Mouse (Mus musculus) right cerebral cortex, postnatal 4 days (tissue): ENCODE data around the gene Gsx1.
A peak's percentile ranks its signal among the peaks of the same experiment; 100 is the strongest.

Experiments
- DNase-seq: peaks from one replicate; pipeline ENCODE4 v3.0.0-alpha.2; 2022

Gene Gsx1

GRCm38 (mm10) chr5:147188571-147188975 lies at the start of gene Gsx1:
Gene Gsx1 (plus strand): TSS chr5:147188696.
- peak; percentile 56 for DNase-seq

GRCm38 (mm10) chr5:147147340-147147739 lies 41.2 kb upstream of the Gsx1 start:
- DNase-seq = no peak

- no peak for DNase-seq
Measured at GRCm38 (mm10) chr5:147154806-147155371, 33.6 kb upstream of the Gsx1 start.

GRCm38 (mm10) chr5:147155449-147156133 lies 32.9 kb upstream of the Gsx1 start:
- DNase-seq = no peak

- DNase-seq = no peak
Measured at GRCm38 (mm10) chr5:147156376-147156775, 32.1 kb upstream of the Gsx1 start.

- no peak for DNase-seq
Measured at GRCm38 (mm10) chr5:147157441-147157840, 31.1 kb upstream of the Gsx1 start.

DNA sequence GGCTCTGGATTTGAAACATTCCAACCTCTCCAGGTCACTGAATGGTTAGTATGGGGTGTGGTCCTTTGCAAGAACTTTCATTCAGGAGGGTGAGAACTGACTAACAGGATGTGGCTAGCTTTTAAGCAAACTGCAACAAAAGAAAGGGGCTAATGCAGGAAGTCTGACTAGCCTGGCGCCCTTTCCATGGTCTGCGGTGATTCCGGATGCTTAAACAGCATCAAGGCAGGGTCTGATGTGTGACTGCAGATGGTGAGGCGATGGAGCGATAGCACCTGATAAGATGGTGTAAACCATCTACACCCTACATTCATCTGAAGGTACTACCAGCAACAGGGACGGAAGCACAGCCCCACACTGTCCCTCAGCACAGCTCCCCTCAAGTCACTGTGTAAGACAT lies 29.2 kb upstream of the Gsx1 start:
- DNase-seq = no peak

DNA sequence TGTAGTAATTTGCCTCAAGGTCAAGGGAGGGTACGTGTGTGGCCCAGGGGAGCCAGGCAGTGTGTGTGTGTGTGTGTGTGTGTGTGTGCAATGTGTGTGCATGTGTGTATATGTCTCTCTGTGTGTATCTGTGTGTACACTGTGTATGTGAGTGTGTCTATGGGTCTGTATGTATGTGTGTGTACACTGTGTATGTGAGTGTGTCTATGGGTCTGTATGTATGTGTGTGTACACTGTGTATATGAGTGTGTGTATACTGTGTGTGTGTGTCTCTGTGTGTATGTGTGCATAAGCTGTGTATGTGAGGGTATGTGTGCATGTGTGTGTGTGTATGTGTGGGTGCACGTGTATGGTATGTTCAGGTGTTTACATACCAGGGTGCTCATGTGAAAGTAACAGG lies 28.7 kb upstream of the Gsx1 start:
- DNase-seq = no peak

GRCm38 (mm10) chr5:147165060-147165459 lies 23.4 kb upstream of the Gsx1 start:
- DNase-seq = no peak

DNA sequence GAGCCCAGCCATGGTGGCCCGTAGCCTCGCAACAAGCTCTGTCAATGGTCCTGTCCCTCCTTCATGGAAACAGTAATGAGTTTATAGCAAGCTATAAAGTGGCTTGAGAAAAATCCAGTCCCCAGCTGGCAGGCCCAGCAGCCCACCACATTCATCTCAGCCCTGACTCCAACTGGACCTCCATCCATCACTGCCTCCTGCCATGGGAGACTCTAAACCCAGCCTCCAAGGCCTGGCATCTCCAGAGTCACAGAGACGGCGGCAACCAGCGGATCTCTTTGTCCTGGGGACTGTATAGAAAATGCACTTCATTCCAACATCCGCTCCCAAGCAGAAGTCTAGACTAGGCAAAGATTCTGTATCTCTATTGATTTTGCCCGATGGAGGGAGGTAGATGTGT lies 18.4 kb upstream of the Gsx1 start:
- DNase-seq = no peak

DNA sequence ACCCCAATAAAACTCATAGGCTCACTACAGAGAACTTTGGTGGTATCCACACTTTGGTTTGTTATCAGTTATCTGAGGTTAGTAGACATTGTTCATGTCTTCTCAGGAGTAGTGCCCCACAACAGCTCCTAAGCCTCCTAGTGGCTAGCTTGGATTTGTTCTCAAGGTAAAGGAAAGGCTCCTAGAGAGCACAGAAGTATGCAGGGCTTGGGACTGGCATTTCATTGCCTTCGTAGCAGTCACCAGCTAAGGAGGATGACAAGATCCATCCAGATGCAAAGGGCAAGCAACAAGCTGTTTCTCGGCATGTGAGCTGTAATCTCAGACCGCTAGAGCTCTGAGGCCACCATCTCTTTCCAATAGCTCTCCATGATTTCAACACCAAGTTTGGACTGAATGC lies 14.4 kb upstream of the Gsx1 start:
- DNase-seq = no peak

GRCm38 (mm10) chr5:147185174-147185915 lies 3.2 kb upstream of the Gsx1 start:
- DNase-seq = no peak

GRCm38 (mm10) chr5:147186001-147186431 lies 2.5 kb upstream of the Gsx1 start:
- peak; percentile 12 for DNase-seq

- no peak for DNase-seq
Measured at GRCm38 (mm10) chr5:147186781-147187551, 1.5 kb upstream of the Gsx1 start.

DNA sequence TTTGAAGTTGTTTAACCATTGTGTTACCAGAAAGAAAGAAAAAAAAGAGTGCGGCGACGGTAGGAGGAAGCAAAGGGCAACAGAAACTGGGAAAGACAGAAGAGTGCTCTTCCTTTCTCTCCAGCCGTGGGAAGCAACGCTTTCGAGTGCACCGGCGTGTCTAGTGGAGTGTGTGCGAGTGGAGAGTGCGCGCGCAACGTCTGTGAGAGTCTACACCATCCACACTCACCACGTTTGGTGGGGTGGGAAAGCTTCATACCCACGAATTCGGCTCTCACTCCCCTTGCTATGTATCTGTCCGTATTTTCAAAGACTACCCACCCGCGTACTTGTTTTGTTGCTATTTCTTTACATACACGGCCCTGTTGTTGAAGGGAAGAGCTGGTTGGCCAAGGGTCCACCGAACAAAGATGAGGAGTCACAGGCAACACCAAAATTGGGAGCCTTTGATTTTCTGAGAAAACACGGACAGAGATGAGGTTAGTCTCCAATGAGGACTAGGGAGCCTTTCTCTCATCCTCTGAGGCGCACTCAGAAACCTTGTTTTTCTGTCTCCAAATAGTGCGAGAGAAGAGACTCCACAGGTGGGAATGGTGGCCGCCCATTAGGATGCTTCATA lies 835 bp upstream of the Gsx1 start:
- peak; percentile 22 for DNase-seq

DNA sequence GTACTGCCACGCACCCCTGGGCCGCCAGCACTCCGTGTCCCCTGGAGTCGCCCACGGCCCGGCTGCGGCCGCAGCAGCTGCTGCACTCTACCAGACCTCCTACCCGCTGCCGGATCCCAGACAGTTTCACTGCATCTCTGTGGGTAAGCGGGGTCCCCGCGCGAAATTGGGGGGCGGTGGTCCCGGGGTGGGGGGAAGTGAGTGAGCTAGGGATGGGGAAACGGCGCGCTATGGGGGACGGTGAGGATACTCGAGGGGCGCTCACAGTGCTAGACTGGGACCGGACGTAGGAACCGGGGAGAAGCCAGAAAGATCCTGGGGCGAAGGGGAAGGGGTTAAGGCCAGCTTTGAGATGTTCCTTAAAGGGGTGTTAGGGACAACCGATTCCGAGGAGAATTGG lies 660 bp downstream of the Gsx1 start:
- DNase-seq = no peak

DNA sequence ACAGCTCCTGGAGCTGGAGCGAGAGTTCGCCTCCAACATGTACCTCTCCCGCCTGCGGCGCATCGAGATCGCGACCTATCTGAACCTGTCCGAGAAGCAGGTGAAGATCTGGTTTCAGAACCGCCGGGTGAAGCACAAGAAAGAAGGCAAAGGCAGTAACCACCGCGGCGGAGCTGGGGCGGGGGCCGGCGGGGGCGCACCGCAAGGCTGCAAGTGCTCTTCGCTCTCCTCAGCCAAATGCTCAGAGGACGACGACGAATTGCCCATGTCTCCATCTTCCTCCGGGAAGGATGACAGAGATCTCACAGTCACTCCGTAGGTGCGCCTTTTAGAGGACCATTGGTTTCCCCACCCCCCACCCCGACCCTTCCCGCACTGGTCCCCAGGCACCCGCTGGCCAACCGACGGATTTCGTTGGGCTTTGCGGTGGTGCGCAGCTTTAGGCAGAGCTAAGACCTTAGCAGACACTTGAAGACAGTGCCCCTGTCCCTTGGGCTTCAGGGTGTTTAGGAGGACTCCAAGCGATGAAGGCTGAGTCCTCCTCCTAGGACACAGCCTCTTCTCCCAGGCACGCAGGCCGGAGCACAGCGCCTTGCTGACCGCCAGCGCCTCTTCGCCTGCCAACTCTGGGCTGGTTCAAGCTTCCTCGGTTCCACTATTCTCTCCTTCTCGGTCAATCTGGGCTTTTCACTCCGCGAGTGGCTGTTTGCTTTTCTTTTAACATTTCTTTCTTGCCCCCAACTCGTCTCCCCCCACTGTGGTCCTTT lies 1.5 kb downstream of the Gsx1 start:
- peak; percentile 11 for DNase-seq

GRCm38 (mm10) chr5:147190885-147191284 lies 2.4 kb downstream of the Gsx1 start:
- DNase-seq = no peak

DNA sequence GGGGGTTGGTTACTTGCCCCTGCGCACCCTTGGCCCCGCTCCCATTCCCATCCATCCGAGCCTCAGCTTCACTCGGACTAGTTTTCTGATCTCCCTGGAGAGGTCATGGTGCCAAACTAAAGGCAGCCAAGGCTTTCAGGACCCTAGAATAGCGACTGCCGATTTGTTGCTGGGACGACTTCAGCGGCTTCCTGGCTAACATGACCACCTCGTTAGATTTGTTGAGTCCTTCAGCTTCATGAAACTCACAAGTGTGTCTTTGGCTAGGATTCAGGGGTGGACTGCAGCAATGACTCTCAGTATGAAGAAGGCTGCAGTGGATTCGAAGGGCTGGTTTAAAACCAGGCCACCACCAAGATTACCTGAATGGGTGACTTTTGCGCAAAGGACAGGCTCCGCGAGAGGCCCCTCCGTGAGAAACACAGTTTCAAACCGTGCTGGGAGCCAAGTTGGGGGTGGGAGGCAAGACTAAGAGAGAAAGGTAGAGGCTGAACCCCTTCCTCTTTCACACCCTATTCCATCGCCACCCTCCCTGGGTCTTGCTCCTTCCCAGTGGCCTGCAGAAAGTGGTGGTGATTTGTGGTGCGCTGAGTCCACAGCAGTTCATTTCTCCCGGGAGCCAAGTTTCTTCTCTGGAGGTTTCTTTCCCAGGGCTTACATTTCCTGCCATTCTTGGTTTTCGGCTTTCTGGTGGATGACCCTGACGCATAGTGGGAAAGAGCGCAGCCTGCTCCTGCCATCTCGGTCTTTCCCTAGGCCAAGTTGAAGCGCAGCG lies 3.5 kb downstream of the Gsx1 start:
- DNase-seq = no peak

GRCm38 (mm10) chr5:147192576-147192960 lies 4.1 kb downstream of the Gsx1 start:
- DNase-seq = no peak

GRCm38 (mm10) chr5:147204905-147205304 lies 16.4 kb downstream of the Gsx1 start:
- DNase-seq = no peak
